Mouse (Mus musculus): ENCODE measurements around the gene Glyr1. TPM values are rescaled to one million over a fixed set of nuclear protein-coding genes. Genes with fewer than 3 reads are reported as not detected.

Gene Glyr1
- total and polyA plus RNA-seq, 3 experiments: 44.8 to 103 (median 68.7) TPM

DNA sequence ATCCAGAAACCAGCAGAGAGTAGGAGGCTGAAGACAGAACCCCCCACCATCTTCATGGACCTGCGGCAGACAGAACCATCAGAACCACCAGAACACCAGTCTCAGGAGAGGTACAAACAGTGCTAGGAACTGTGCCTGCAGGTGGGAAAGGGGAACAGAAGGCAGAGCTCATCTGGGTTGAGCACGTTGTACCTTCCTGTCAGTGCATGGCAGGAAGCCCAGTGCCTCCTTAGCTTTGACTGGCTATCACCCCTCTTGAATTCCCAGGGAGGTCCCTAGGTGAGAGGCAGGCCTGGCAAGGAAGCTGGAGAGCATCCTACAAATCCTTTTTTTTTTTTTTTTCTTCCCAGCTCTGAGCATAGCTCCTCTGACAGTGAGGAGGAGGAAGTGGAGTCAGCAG is 73.5 kb downstream of the Glyr1 start:
- no peaks in the 10 kb centered on the region for H3K9me3 ChIP-seq (replicated peaks; ENCODE audit: insufficient read depth, low read length)
- H3K27ac ChIP-seq (ENCODE audit: control insufficient read depth, low read depth, low read length): no peak overlapping the region
- TF ChIP-seq GABPA (IDR thresholded peaks at IDR 0.05; ENCODE audit: low read depth, low read length): no peak
- TF ChIP-seq MAX (IDR thresholded peaks at IDR 0.05; ENCODE audit: low read length): no peak
- no peak for TF ChIP-seq ZC3H11A (IDR thresholded peaks at IDR 0.05; ENCODE audit: low read depth, low read length)
- TF ChIP-seq MYC (IDR thresholded peaks at IDR 0.05; ENCODE audit: low read depth, low read length): no peak
- no peak for TF ChIP-seq GATA1 (IDR thresholded peaks at IDR 0.05; ENCODE audit: low read depth, low read length)
- TF ChIP-seq TBP (IDR thresholded peaks at IDR 0.05; ENCODE audit: low read depth, low read length): no peak
- TF ChIP-seq ZNF384 (IDR thresholded peaks at IDR 0.05; ENCODE audit: low read depth, low read length): no peak
- no peak for TF ChIP-seq UBTF (IDR thresholded peaks at IDR 0.05; ENCODE audit: borderline replicate concordance, insufficient read depth, low read depth, low read length)
- TF ChIP-seq SIN3A (IDR thresholded peaks at IDR 0.05; ENCODE audit: low read length): no peak
- TF ChIP-seq E2F4 (IDR thresholded peaks at IDR 0.05; ENCODE audit: borderline replicate concordance, low read depth, low read length): no peak
- TF ChIP-seq SMC3 (IDR thresholded peaks at IDR 0.05; ENCODE audit: low read depth, low read length): no peak
- no peak for TF ChIP-seq MXI1 (IDR thresholded peaks at IDR 0.05; ENCODE audit: low read depth, low read length)
- no peak for TF ChIP-seq POLR2A (IDR thresholded peaks at IDR 0.05; ENCODE audit: control insufficient read depth in 1 of 2, insufficient read depth in 1 of 2, low read depth in 1 of 2, low read length in 2 of 2, poor library complexity in 1 of 2)
- no peak for TF ChIP-seq JUND (IDR thresholded peaks at IDR 0.05; ENCODE audit: low read depth, low read length)
- no peak for TF ChIP-seq ETS1 (IDR thresholded peaks at IDR 0.05; ENCODE audit: low read depth, low read length)
- no peak for TF ChIP-seq RCOR1 (IDR thresholded peaks at IDR 0.05; ENCODE audit: low read depth, low read length)
- no peak for TF ChIP-seq HCFC1 (IDR thresholded peaks at IDR 0.05; ENCODE audit: low read depth, low read length)
- TF ChIP-seq USF1 (IDR thresholded peaks at IDR 0.05; ENCODE audit: low read depth, low read length): no peak
- no peaks in the 10 kb centered on the region for H3K4me1 ChIP-seq (ENCODE audit: control insufficient read depth in 1 of 2, insufficient read depth in 2 of 2, low read length in 2 of 2)
- no peak for DNase-seq (ENCODE audit: low read depth, low spot score)
- H3K36me3 ChIP-seq (ENCODE audit: control insufficient read depth in 1 of 2, insufficient read depth in 2 of 2, low read length in 2 of 2): no peaks in the 10 kb centered on the region
- no peak overlapping the region for H3K9ac ChIP-seq (ENCODE audit: control insufficient read depth, low read depth, low read length, poor library complexity, severe bottlenecking)
- H3K27me3 ChIP-seq (ENCODE audit: control insufficient read depth in 1 of 2, insufficient read depth in 2 of 2, low read length in 2 of 2): no peaks in the 10 kb centered on the region
- H3K4me3 ChIP-seq (ENCODE audit: control insufficient read depth in 1 of 2, insufficient read depth in 1 of 2, low read depth in 2 of 2, low read length in 2 of 2): no peak overlapping the region
- H3K79me2 ChIP-seq (ENCODE audit: control insufficient read depth, insufficient read depth, low read length, poor library complexity): no peaks in the 10 kb centered on the region

DNA sequence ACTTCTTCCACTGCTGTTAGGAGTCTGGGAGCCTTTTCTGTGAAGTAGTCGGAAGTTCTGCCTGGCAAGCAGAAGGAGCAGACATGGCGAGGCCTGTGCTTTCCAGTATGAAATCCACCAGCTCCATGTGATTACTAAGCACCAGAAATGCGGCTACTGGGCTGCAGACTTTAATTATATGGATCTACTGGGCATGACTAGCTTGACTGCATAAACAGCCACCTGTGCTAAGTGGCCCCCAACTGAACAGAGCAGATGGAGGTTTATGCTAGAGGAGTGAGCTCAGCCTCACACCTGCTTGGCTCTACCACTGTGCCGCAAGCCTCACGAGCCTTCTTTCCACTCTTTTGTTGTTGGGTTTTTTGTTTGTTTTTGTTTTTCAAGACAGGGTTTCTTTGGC is 75.1 kb downstream of the Glyr1 start:
- Histone ChIP-seq H3K27me3 (ENCODE audit: control insufficient read depth in 1 of 2, insufficient read depth in 2 of 2, low read length in 2 of 2) (no peaks in the 10 kb centered on the region), H3K9ac (ENCODE audit: control insufficient read depth, low read depth, low read length, poor library complexity, severe bottlenecking) (no peak overlapping the region), H3K9me3 (replicated peaks; ENCODE audit: insufficient read depth, low read length) (no peaks in the 10 kb centered on the region), H3K4me3 (ENCODE audit: control insufficient read depth in 1 of 2, insufficient read depth in 1 of 2, low read depth in 2 of 2, low read length in 2 of 2) (no peak overlapping the region), H3K27ac (ENCODE audit: control insufficient read depth, low read depth, low read length) (no peak overlapping the region), H3K4me1 (ENCODE audit: control insufficient read depth in 1 of 2, insufficient read depth in 2 of 2, low read length in 2 of 2) (no peaks in the 10 kb centered on the region), H3K36me3 (ENCODE audit: control insufficient read depth in 1 of 2, insufficient read depth in 2 of 2, low read length in 2 of 2) (no peaks in the 10 kb centered on the region), H3K79me2 (ENCODE audit: control insufficient read depth, insufficient read depth, low read length, poor library complexity) (no peaks in the 10 kb centered on the region)
- no peak for TF ChIP-seq ELF1 (IDR thresholded peaks at IDR 0.05; ENCODE audit: low read depth, low read length)
- no peak for TF ChIP-seq TAL1 (IDR thresholded peaks at IDR 0.05; ENCODE audit: low read length)
- no peak for TF ChIP-seq POLR2AphosphoS5 (IDR thresholded peaks at IDR 0.05; ENCODE audit: borderline replicate concordance, low read depth, low read length)
- no peak for TF ChIP-seq EP300 (IDR thresholded peaks at IDR 0.05; ENCODE audit: low read depth in 1 of 2, low read length in 2 of 2)
- TF ChIP-seq POLR2AphosphoS2 (IDR thresholded peaks at IDR 0.05; ENCODE audit: low read length): no peak
- no peak for TF ChIP-seq CHD2 (IDR thresholded peaks at IDR 0.05; ENCODE audit: low read length)
- TF ChIP-seq POLR2A (IDR thresholded peaks at IDR 0.05; ENCODE audit: control insufficient read depth in 1 of 2, insufficient read depth in 1 of 2, low read depth in 1 of 2, low read length in 2 of 2, poor library complexity in 1 of 2): no peak
- TF ChIP-seq ZMIZ1 (IDR thresholded peaks at IDR 0.05; ENCODE audit: low read depth, low read length): no peak
- no peak for TF ChIP-seq CHD1 (IDR thresholded peaks at IDR 0.05; ENCODE audit: low read depth, low read length)
- no peak for TF ChIP-seq USF2 (IDR thresholded peaks at IDR 0.05; ENCODE audit: borderline replicate concordance in 1 of 2, insufficient read depth in 1 of 2, low read depth in 1 of 2, low read length in 2 of 2)
- TF ChIP-seq ZNF384 (IDR thresholded peaks at IDR 0.05; ENCODE audit: low read depth, low read length): no peak
- no peak for TF ChIP-seq GABPA (IDR thresholded peaks at IDR 0.05; ENCODE audit: low read depth, low read length)
- TF ChIP-seq RAD21 (IDR thresholded peaks at IDR 0.05; ENCODE audit: low read depth, low read length): no peak
- DNase-seq (ENCODE audit: low read depth, low spot score): no peak
